10 mouse cellular contexts compared by ENCODE assay signal in the genomic region with DNA sequence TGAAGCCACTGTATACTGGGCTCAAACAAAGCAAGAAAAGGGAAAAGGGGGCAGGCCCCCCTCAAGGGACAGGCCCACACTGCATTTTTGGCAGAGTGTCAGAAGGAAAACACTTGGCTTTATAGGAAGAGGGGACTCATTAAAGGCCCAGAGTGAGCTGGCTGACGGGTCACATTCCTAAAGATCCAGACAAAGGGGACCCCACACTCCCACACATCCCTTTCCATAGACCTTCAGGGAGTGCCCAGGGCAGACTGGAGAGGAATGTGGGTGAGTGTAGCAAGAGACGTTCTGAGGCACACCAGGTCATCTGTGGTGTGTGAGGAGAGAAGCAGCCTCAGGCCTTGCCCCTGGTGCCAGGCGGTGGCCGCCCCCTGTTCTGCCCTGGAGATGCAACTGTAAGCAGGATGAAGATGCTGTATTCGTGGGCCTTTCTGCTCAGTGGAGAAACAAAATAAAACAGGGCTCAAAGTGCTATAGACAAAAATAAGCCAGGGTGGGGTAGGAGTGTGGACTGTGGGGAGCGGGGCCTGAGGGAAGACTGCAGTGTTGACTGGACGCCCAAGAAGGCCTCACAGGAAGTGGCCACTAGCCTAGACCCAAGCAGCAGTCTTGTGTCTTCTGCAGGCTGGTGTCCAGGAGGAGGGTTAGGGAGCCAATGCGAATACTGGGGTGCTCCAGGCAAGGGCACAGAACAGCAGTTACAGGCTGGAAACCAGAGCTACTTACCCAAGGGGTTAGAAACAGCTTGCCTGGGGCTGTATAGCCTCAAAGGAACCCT. TPM values are rescaled to one million over a fixed set of nuclear protein-coding genes. Genes with fewer than 3 reads are reported as not detected.
A peak's percentile ranks its signal among the peaks of the same experiment; 100 is the strongest.
DNase-seq lines count a peak whose midpoint lies in the region; ATAC-seq lines count a peak whose summit lies in the region.
"Had no signal": no experiment of that assay in that cellular context is flagged by ENCODE, and none has a peak within 500 bp of the region (broad histone marks: within the 10 kb centered on the region; RNA-seq: fewer than 3 reads in every experiment).

No protein-coding gene starts in this region.

- no peak overlapping the region for H3K9ac ChIP-seq in hindbrain, embryonic 16.5 days (ENCODE audit: low read depth, low read length)
- no peak overlapping the region for H3K9ac ChIP-seq in neural tube, embryonic 13.5 days
- H3K9ac ChIP-seq: embryonic facial prominence, embryonic 13.5 days had no signal

- H3K27me3 ChIP-seq in hindbrain, embryonic 10.5 days (ENCODE audit: insufficient read depth, poor library complexity, severe bottlenecking), result no peaks in the 10 kb centered on the region
- no peaks in the 10 kb centered on the region for H3K27me3 ChIP-seq in hindbrain, embryonic 16.5 days (replicated peaks; ENCODE audit: control insufficient read depth, insufficient read depth, low read length)
- no peaks in the 10 kb centered on the region for H3K27me3 ChIP-seq in neural tube, embryonic 13.5 days
- H3K27me3 ChIP-seq: embryonic facial prominence, embryonic 13.5 days had no signal

- DNase-seq in hindbrain, embryonic 10.5 days (ENCODE audit: low spot score), result no peak
- DNase-seq in neural tube, embryonic 10.5 days (ENCODE audit: extremely low spot score, low spot score), result no peak
- peak; percentile 37 for DNase-seq in heart, postnatal 4 days
- DNase-seq in cerebellum, adult 11 months, result no peak
- no peak for DNase-seq in right cerebral cortex, postnatal 36 days (ENCODE audit: low spot score in 2 of 2)
- no peak for DNase-seq in embryo, embryonic 11 days
- DNase-seq: liver had no signal

- peaks cover 39% of the 10 kb centered on the region for H3K4me1 ChIP-seq in hindbrain, embryonic 10.5 days (replicated peaks)
- peaks cover 3% of the 10 kb centered on the region; the same call in 1 of the 2 replicates for H3K4me1 ChIP-seq in hindbrain, embryonic 16.5 days (ENCODE audit: control insufficient read depth, insufficient read depth, low read depth, low read length)
- peaks cover 40% of the 10 kb centered on the region for H3K4me1 ChIP-seq in neural tube, embryonic 13.5 days (replicated peaks)

- no peak overlapping the region for H3K4me3 ChIP-seq in hindbrain, embryonic 10.5 days
- no peak overlapping the region for H3K4me3 ChIP-seq in hindbrain, embryonic 16.5 days (ENCODE audit: low read length)
- no peak overlapping the region for H3K4me3 ChIP-seq in neural tube, embryonic 13.5 days
- H3K4me3 ChIP-seq: embryonic facial prominence, embryonic 13.5 days had no signal

- peak overlapping the region; percentile 9; the same call in 1 of the 2 replicates for H3K27ac ChIP-seq in hindbrain, embryonic 10.5 days
- no peak overlapping the region for H3K27ac ChIP-seq in hindbrain, embryonic 16.5 days (ENCODE audit: low read depth, low read length)
- peak overlapping the region; percentile 65 for H3K27ac ChIP-seq in neural tube, embryonic 13.5 days (replicated peaks)
- H3K27ac ChIP-seq: embryonic facial prominence, embryonic 13.5 days had no signal

- peaks cover 35% of the 10 kb centered on the region; the same call in 1 of the 2 replicates for H3K36me3 ChIP-seq in hindbrain, embryonic 10.5 days
- H3K36me3 ChIP-seq in hindbrain, embryonic 16.5 days (ENCODE audit: control insufficient read depth, insufficient read depth, low read length), result no peaks in the 10 kb centered on the region
- H3K36me3 ChIP-seq in neural tube, embryonic 13.5 days, result no peaks in the 10 kb centered on the region
- H3K36me3 ChIP-seq: embryonic facial prominence, embryonic 13.5 days had no signal

- no peak overlapping the region for H3K4me2 ChIP-seq in hindbrain, embryonic 16.5 days (ENCODE audit: low read length)
- no peak overlapping the region for H3K4me2 ChIP-seq in neural tube, embryonic 13.5 days
- H3K4me2 ChIP-seq: embryonic facial prominence, embryonic 13.5 days had no signal

- ATAC-seq in hindbrain, embryonic 16.5 days, result no peak
- ATAC-seq in neural tube, embryonic 13.5 days (ENCODE audit: low read depth), result peak; percentile 48

- H3K9me3 ChIP-seq in hindbrain, embryonic 10.5 days, result no peaks in the 10 kb centered on the region
- no peaks in the 10 kb centered on the region for H3K9me3 ChIP-seq in hindbrain, embryonic 16.5 days (ENCODE audit: control insufficient read depth, low read length)
- no peaks in the 10 kb centered on the region for H3K9me3 ChIP-seq in neural tube, embryonic 13.5 days
- H3K9me3 ChIP-seq: embryonic facial prominence, embryonic 13.5 days had no signal

- WGBS in hindbrain, embryonic 10.5 days, result 69% methylated on average over 8 of the region's 8 CpGs
- 62% methylated on average over 8 of the region's 8 CpGs for WGBS in hindbrain, embryonic 16.5 days
- 68% methylated on average over 8 of the region's 8 CpGs for WGBS in neural tube, embryonic 13.5 days

RNA-seq across cellular contexts. Expression of a gene that starts 58.9 kb away (rescaled TPM):
- 59.1 and 75.2 TPM in 2 replicates for polyA plus RNA-seq in hindbrain, embryonic 10.5 days (2016; fragmentation: Nextera tagmentation; extraction: Ambion mirVana)
- 186 and 204 TPM in 2 replicates for polyA plus RNA-seq in hindbrain, embryonic 16.5 days (2015; fragmentation: Nextera tagmentation; extraction: Ambion mirVana)
- polyA plus RNA-seq in neural tube, embryonic 13.5 days (2015; fragmentation: Nextera tagmentation; extraction: Ambion mirVana), result 188 and 208 TPM in 2 replicates
- 100 to 1,000 TPM; 140 to 145 TPM for total RNA-seq in heart, postnatal 4 days (2021)
